Mouse (Mus musculus): ENCODE data around the gene Cts7. TPM values are rescaled to one million over a fixed set of nuclear protein-coding genes. Genes with fewer than 3 reads are reported as not detected.

Gene Cts7
- not detected in 2 replicates for polyA plus RNA-seq (2015; fragmentation: Nextera tagmentation; extraction: Ambion mirVana)

- H3K4me3 ChIP-seq (ENCODE audit: low read length) = no peak within 1 kb of the TSS
- ATAC-seq (ENCODE audit: low FRiP score, low TSS enrichment) = no peak
Observed at GRCm38 (mm10) chr13:61358097-61358496, at the start of gene Cts7. TSS of gene Cts7 (minus strand) at chr13:61358197.

More at GRCm38 (mm10) chr13:61358097-61358496, at the start of gene Cts7:
- no peaks in the 10 kb centered on the region for H3K36me3 ChIP-seq (ENCODE audit: insufficient read depth, low read length)
- peaks cover 12% of the 10 kb centered on the region for H3K9me3 ChIP-seq (ENCODE audit: low read length)
- no peak within 1 kb of the TSS for H3K9ac ChIP-seq (replicated peaks; ENCODE audit: low read length)
- no peak within 1 kb of the TSS for H3K27ac ChIP-seq (ENCODE audit: low read length)
- H3K27me3 ChIP-seq (ENCODE audit: insufficient read depth, low read length) = no peaks in the 10 kb centered on the region
- no peaks in the 10 kb centered on the region for H3K4me1 ChIP-seq (ENCODE audit: insufficient read depth, low read length)
- H3K4me2 ChIP-seq (replicated peaks; ENCODE audit: low read depth, low read length) = no peak within 1 kb of the TSS

Small RNAs within 50 kb of the gene (microRNA-seq; reads per million reads assigned to microRNA genes)
- gene Gm27704 = not detected

Other genes starting within 250 kb of the Cts7 start
- gene Ctsr, start 193.9 kb downstream of the Cts7 start, polyA plus RNA-seq (2015; fragmentation: Nextera tagmentation; extraction: Ambion mirVana) = not detected in 2 replicates
- gene Cts6, start 154.8 kb downstream of the Cts7 start, polyA plus RNA-seq (2015; fragmentation: Nextera tagmentation; extraction: Ambion mirVana) = not detected in 2 replicates
- gene Cts8, start 102.8 kb downstream of the Cts7 start, polyA plus RNA-seq (2015; fragmentation: Nextera tagmentation; extraction: Ambion mirVana) = not detected in 2 replicates
- gene Gm49398, start 69.4 kb downstream of the Cts7 start, polyA plus RNA-seq (2015; fragmentation: Nextera tagmentation; extraction: Ambion mirVana) = not detected in 2 replicates
- gene Ctsm, start 183.6 kb upstream of the Cts7 start, polyA plus RNA-seq (2015; fragmentation: Nextera tagmentation; extraction: Ambion mirVana) = not detected in 2 replicates
- not detected in 2 replicates for gene Gm49352, start 210.0 kb upstream of the Cts7 start, polyA plus RNA-seq (2015; fragmentation: Nextera tagmentation; extraction: Ambion mirVana)
- gene Cts3, start 211.9 kb upstream of the Cts7 start, polyA plus RNA-seq (2015; fragmentation: Nextera tagmentation; extraction: Ambion mirVana) = not detected in 2 replicates